Mouse (Mus musculus): ENCODE measurements around the gene Nupl1. TPM values are rescaled to one million over a fixed set of nuclear protein-coding genes. Genes with fewer than 3 reads are reported as not detected.

The Nupl1 gene
- polyA plus RNA-seq, 1 experiment from 2014 or later: not detected

- Histone ChIP-seq H3K27me3 (ENCODE audit: control insufficient read depth, insufficient read depth, low read length) (no peaks in the 10 kb centered on the region), H3K27ac (ENCODE audit: low read depth, low read length) (peak overlapping the region; percentile 89), H3K36me3 (ENCODE audit: control insufficient read depth, insufficient read depth, low read length) (no peaks in the 10 kb centered on the region), H3K4me1 (ENCODE audit: control insufficient read depth, insufficient read depth, low read length) (peaks cover 12% of the 10 kb centered on the region), H3K4me3 (ENCODE audit: low read length) (peak overlapping the region; percentile 80), H3K9me3 (ENCODE audit: control insufficient read depth, low read length) (no peaks in the 10 kb centered on the region), H3K4me2 (replicated peaks; ENCODE audit: low read depth, low read length) (peak overlapping the region; percentile 78), H3K9ac (ENCODE audit: low read depth, low read length) (peak overlapping the region; percentile 92)
- 25% methylated on average over 15 of the region's 15 CpGs for WGBS
- no peak; the same call in 1 of the 2 replicates for ATAC-seq (ENCODE audit: low FRiP score, low TSS enrichment)
Observed at GRCm38 (mm10) chr14:60252004-60253000, 1.1 kb upstream of the Nupl1 start.

DNA sequence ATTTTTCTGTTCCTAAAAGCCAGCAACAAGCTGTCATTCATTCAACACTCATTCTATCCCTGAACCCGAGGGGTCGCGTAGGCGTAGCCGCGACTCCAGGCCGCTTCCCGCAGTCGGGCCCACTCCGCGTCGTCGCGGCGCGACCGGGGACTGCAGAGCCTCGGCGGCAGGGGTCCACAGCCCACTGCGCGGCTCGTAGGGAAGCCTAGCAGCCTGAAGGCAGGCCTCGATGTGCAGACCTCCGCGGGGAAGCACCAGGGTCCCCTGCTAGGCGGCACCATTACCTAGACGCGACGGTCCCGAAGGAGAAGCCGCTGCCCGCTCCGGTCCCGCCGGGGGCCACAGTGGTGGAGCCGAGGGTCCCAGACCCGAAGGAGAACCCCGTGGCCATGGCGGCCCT, 352 bp downstream of the Nupl1 start:
- H3K4me2 ChIP-seq (replicated peaks; ENCODE audit: low read depth, low read length): peak overlapping the region; percentile 75
- under 1% methylated on average over 33 of the region's 39 CpGs for WGBS
- ATAC-seq (ENCODE audit: low FRiP score, low TSS enrichment): peak; percentile 54
- H3K27ac ChIP-seq (ENCODE audit: low read depth, low read length): peak overlapping the region; percentile 84
- H3K9ac ChIP-seq (ENCODE audit: low read depth, low read length): peak overlapping the region; percentile 92
- peak overlapping the region; percentile 80 for H3K4me3 ChIP-seq (ENCODE audit: low read length)
- no peaks in the 10 kb centered on the region for H3K27me3 ChIP-seq (ENCODE audit: control insufficient read depth, insufficient read depth, low read length)
- peaks cover 12% of the 10 kb centered on the region for H3K4me1 ChIP-seq (ENCODE audit: control insufficient read depth, insufficient read depth, low read length)
- no peaks in the 10 kb centered on the region; the same call in 1 of the 2 replicates for H3K36me3 ChIP-seq (ENCODE audit: control insufficient read depth, insufficient read depth, low read length)
- H3K9me3 ChIP-seq (ENCODE audit: control insufficient read depth, low read length): no peaks in the 10 kb centered on the region

GRCm38 (mm10) chr14:60250366-60250765, 865 bp downstream of the Nupl1 start:
- no peaks in the 10 kb centered on the region; the same call in 1 of the 2 replicates for H3K36me3 ChIP-seq (ENCODE audit: control insufficient read depth, insufficient read depth, low read length)
- peak overlapping the region; percentile 80 for H3K4me3 ChIP-seq (ENCODE audit: low read length)
- peak overlapping the region; percentile 75 for H3K4me2 ChIP-seq (replicated peaks; ENCODE audit: low read depth, low read length)
- ATAC-seq (ENCODE audit: low FRiP score, low TSS enrichment): no peak
- H3K27ac ChIP-seq (ENCODE audit: low read depth, low read length): no peak overlapping the region
- peaks cover 12% of the 10 kb centered on the region for H3K4me1 ChIP-seq (ENCODE audit: control insufficient read depth, insufficient read depth, low read length)
- H3K27me3 ChIP-seq (ENCODE audit: control insufficient read depth, insufficient read depth, low read length): no peaks in the 10 kb centered on the region
- WGBS: 13% methylated on average over 8 of the region's 8 CpGs
- peak overlapping the region; percentile 92 for H3K9ac ChIP-seq (ENCODE audit: low read depth, low read length)
- H3K9me3 ChIP-seq (ENCODE audit: control insufficient read depth, low read length): no peaks in the 10 kb centered on the region

- 93% methylated on average over 3 of the region's 3 CpGs for WGBS
- no peak for ATAC-seq (ENCODE audit: low FRiP score, low TSS enrichment)
- no peaks in the 10 kb centered on the region for H3K9me3 ChIP-seq (ENCODE audit: control insufficient read depth, low read length)
- no peak overlapping the region for H3K27ac ChIP-seq (ENCODE audit: low read depth, low read length)
- H3K36me3 ChIP-seq (ENCODE audit: control insufficient read depth, insufficient read depth, low read length): peaks cover 63% of the 10 kb centered on the region
- no peaks in the 10 kb centered on the region for H3K27me3 ChIP-seq (ENCODE audit: control insufficient read depth, insufficient read depth, low read length)
- no peak overlapping the region for H3K9ac ChIP-seq (ENCODE audit: low read depth, low read length)
- H3K4me3 ChIP-seq (ENCODE audit: low read length): no peak overlapping the region
- H3K4me1 ChIP-seq (ENCODE audit: control insufficient read depth, insufficient read depth, low read length): no peaks in the 10 kb centered on the region
- H3K4me2 ChIP-seq (replicated peaks; ENCODE audit: low read depth, low read length): no peak overlapping the region
Observed at GRCm38 (mm10) chr14:60238551-60238950, 12.7 kb downstream of the Nupl1 start.

DNA sequence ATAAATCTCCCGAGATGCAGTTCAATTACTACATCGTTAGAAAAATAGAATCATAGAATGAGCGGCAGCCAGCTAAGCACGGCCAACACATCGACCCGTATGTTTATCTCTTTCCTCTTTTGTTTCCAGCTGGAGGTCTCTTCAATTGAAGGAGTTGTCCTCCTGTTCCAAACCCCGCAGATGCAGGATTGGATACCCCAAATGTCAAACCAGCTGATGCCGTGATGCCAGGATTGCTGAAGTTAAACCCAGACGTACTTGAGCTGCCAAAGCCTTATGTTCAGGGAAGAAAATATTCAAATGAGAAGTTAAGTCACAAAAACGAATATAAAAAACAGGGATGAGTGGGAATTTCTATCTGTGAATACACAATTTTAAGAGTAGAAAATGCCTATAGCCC, 31.3 kb downstream of the Nupl1 start:
- no peak overlapping the region for H3K4me3 ChIP-seq (ENCODE audit: low read length)
- WGBS: 92% methylated on average over 10 of the region's 10 CpGs
- no peaks in the 10 kb centered on the region for H3K27me3 ChIP-seq (ENCODE audit: control insufficient read depth, insufficient read depth, low read length)
- H3K9ac ChIP-seq (ENCODE audit: low read depth, low read length): no peak overlapping the region
- no peaks in the 10 kb centered on the region for H3K4me1 ChIP-seq (ENCODE audit: control insufficient read depth, insufficient read depth, low read length)
- ATAC-seq (ENCODE audit: low FRiP score, low TSS enrichment): no peak
- H3K27ac ChIP-seq (ENCODE audit: low read depth, low read length): no peak overlapping the region
- H3K36me3 ChIP-seq (ENCODE audit: control insufficient read depth, insufficient read depth, low read length): peaks cover 32% of the 10 kb centered on the region; the same call in 1 of the 2 replicates
- no peaks in the 10 kb centered on the region for H3K9me3 ChIP-seq (ENCODE audit: control insufficient read depth, low read length)
- H3K4me2 ChIP-seq (replicated peaks; ENCODE audit: low read depth, low read length): no peak overlapping the region

DNA sequence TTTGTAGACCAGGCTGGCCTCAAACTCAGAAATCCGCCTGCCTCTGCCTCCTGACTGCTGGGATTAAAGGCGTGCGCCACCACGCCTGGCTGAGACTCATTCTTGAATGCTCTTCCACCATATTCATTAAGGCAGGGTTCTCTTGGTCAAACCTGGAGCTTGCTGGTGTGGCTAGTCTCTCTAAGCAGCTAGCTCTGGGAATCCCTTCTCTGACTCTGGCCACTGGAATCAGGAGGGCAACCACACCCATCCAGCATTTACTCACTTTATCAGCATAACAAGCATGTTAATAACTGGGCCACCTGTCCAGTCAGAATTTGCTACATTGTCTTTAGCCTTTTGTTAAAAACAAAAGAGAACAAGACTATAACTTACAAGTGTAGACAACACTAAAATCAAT, 33.6 kb downstream of the Nupl1 start:
- Histone ChIP-seq H3K4me1 (ENCODE audit: control insufficient read depth, insufficient read depth, low read length) (no peaks in the 10 kb centered on the region), H3K27me3 (ENCODE audit: control insufficient read depth, insufficient read depth, low read length) (no peaks in the 10 kb centered on the region), H3K27ac (ENCODE audit: low read depth, low read length) (no peak overlapping the region), H3K4me2 (replicated peaks; ENCODE audit: low read depth, low read length) (no peak overlapping the region), H3K9ac (ENCODE audit: low read depth, low read length) (no peak overlapping the region), H3K9me3 (ENCODE audit: control insufficient read depth, low read length) (no peaks in the 10 kb centered on the region), H3K4me3 (ENCODE audit: low read length) (no peak overlapping the region), H3K36me3 (ENCODE audit: control insufficient read depth, insufficient read depth, low read length) (peaks cover 29% of the 10 kb centered on the region; the same call in 1 of the 2 replicates)
- ATAC-seq (ENCODE audit: low FRiP score, low TSS enrichment): no peak
- 98% methylated on average over 4 of the region's 4 CpGs for WGBS

GRCm38 (mm10) chr14:60216125-60216524, 35.1 kb downstream of the Nupl1 start:
- no peak overlapping the region for H3K4me2 ChIP-seq (replicated peaks; ENCODE audit: low read depth, low read length)
- no peak overlapping the region for H3K27ac ChIP-seq (ENCODE audit: low read depth, low read length)
- H3K9me3 ChIP-seq (ENCODE audit: control insufficient read depth, low read length): no peaks in the 10 kb centered on the region
- ATAC-seq (ENCODE audit: low FRiP score, low TSS enrichment): no peak
- 92% methylated on average over 1 of the region's 1 CpGs for WGBS
- no peaks in the 10 kb centered on the region for H3K4me1 ChIP-seq (ENCODE audit: control insufficient read depth, insufficient read depth, low read length)
- H3K36me3 ChIP-seq (ENCODE audit: control insufficient read depth, insufficient read depth, low read length): peaks cover 26% of the 10 kb centered on the region; the same call in 1 of the 2 replicates
- no peak overlapping the region for H3K9ac ChIP-seq (ENCODE audit: low read depth, low read length)
- H3K27me3 ChIP-seq (ENCODE audit: control insufficient read depth, insufficient read depth, low read length): no peaks in the 10 kb centered on the region
- no peak overlapping the region for H3K4me3 ChIP-seq (ENCODE audit: low read length)

GRCm38 (mm10) chr14:60215000-60215399, 36.2 kb downstream of the Nupl1 start:
- Histone ChIP-seq H3K9me3 (ENCODE audit: control insufficient read depth, low read length) (no peaks in the 10 kb centered on the region), H3K4me2 (replicated peaks; ENCODE audit: low read depth, low read length) (no peak overlapping the region), H3K9ac (ENCODE audit: low read depth, low read length) (no peak overlapping the region), H3K4me3 (ENCODE audit: low read length) (no peak overlapping the region), H3K27ac (ENCODE audit: low read depth, low read length) (no peak overlapping the region), H3K4me1 (ENCODE audit: control insufficient read depth, insufficient read depth, low read length) (no peaks in the 10 kb centered on the region), H3K27me3 (ENCODE audit: control insufficient read depth, insufficient read depth, low read length) (no peaks in the 10 kb centered on the region), H3K36me3 (ENCODE audit: control insufficient read depth, insufficient read depth, low read length) (peaks cover 19% of the 10 kb centered on the region; the same call in 1 of the 2 replicates)
- ATAC-seq (ENCODE audit: low FRiP score, low TSS enrichment): no peak
- WGBS: 84% methylated on average over 3 of the region's 3 CpGs

DNA sequence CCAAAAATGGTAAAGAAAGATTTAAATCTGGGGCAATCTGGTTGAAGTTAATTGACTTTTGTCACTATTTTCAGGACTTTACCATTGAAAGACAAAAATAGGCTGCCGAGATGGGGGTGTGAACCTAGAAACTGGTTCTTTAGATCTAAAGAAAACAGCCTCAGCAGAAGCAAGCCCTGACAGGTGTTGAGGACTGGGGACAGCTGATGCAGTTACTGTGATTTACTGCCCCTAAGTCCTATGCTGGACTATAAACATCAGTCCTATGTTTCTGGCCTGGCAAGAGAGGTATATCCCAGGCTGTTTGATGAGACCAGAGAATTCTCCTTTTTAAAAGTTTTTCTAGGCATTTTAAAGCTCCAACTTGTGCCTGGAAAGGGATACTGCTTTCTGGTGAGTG, 37.2 kb downstream of the Nupl1 start:
- WGBS: 15% methylated on average over 1 of the region's 1 CpGs
- Histone ChIP-seq H3K36me3 (ENCODE audit: control insufficient read depth, insufficient read depth, low read length) (peaks cover 12% of the 10 kb centered on the region; the same call in 1 of the 2 replicates), H3K9me3 (ENCODE audit: control insufficient read depth, low read length) (no peaks in the 10 kb centered on the region), H3K4me3 (ENCODE audit: low read length) (no peak overlapping the region), H3K4me2 (replicated peaks; ENCODE audit: low read depth, low read length) (no peak overlapping the region), H3K27me3 (ENCODE audit: control insufficient read depth, insufficient read depth, low read length) (no peaks in the 10 kb centered on the region), H3K9ac (ENCODE audit: low read depth, low read length) (no peak overlapping the region), H3K27ac (ENCODE audit: low read depth, low read length) (no peak overlapping the region), H3K4me1 (ENCODE audit: control insufficient read depth, insufficient read depth, low read length) (no peaks in the 10 kb centered on the region)
- ATAC-seq (ENCODE audit: low FRiP score, low TSS enrichment): no peak
